Mouse (Mus musculus): ENCODE results near the gene Asb15. TPM values are rescaled to one million over a fixed set of nuclear protein-coding genes. Genes with fewer than 3 reads are reported as not detected.

The Asb15 gene
- polyA plus RNA-seq (2014; fragmentation: Nextera tagmentation; extraction: Ambion mirVana): not detected in 2 replicates

DNA sequence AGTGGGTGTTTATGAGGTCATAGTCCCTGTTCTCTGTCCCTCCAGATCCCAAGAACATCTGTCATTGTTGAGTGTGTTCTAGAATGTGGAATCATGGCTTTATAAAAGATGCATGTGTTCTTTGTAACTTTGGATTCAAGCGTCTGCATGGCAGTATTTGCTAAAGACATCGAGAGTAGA lies at the start of gene Asb15:
Gene Asb15 (plus strand): TSS at position 81 of the 180 bp plus-strand sequence.
- no peak for ATAC-seq (ENCODE audit: low read depth)
- 0 out of 2 replicates have a peak within 1 kb of the TSS, but pooled peaks have one; percentile 39 for H3K27ac ChIP-seq (ENCODE audit: low read depth, low read length)
- WGBS: 54% methylated on average over 2 of the region's 2 CpGs

DNA sequence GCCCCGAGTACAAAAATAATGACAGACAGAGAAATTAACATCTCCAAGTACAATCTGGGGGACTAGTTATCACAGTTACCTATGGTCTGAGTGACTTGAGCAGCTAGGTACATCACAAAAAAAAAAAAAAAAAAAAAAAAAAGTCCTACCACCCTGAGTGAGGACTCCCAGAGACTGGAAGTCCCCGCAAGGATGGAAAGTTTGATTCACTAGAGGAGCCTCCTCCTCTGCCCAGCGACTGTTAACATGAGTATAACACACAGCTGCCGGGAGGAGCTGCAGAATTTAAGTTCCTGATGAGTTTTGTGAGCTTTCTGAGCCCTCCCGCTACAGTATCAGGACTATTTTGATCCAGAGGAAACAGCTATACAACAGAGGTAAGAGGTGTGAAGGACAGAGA lies 41.4 kb upstream of the Asb15 start:
- Histone ChIP-seq H3K9ac (replicated peaks; ENCODE audit: low read depth, low read length) (no peak overlapping the region), H3K9me3 (ENCODE audit: control insufficient read depth, low read length) (no peaks in the 10 kb centered on the region), H3K27me3 (ENCODE audit: control insufficient read depth, insufficient read depth, low read length) (no peaks in the 10 kb centered on the region), H3K27ac (ENCODE audit: low read depth, low read length) (no peak overlapping the region), H3K4me2 (ENCODE audit: low read depth, low read length) (no peak overlapping the region), H3K4me3 (ENCODE audit: low read depth, low read length) (no peak overlapping the region), H3K4me1 (ENCODE audit: control insufficient read depth, insufficient read depth, low read length) (no peaks in the 10 kb centered on the region), H3K36me3 (ENCODE audit: control insufficient read depth, insufficient read depth, low read length) (no peaks in the 10 kb centered on the region)
- WGBS: 83% methylated on average over 5 of the region's 5 CpGs
- ATAC-seq (ENCODE audit: low read depth): no peak

More for the DNA sequence above, at the start of gene Asb15:
- Histone ChIP-seq H3K9me3 (ENCODE audit: control insufficient read depth, low read length) (no peaks in the 10 kb centered on the region), H3K27me3 (ENCODE audit: control insufficient read depth, insufficient read depth, low read length) (no peaks in the 10 kb centered on the region), H3K36me3 (ENCODE audit: control insufficient read depth, insufficient read depth, low read length) (no peaks in the 10 kb centered on the region), H3K4me3 (ENCODE audit: low read depth, low read length) (peak within 1 kb of the TSS; percentile 74), H3K9ac (replicated peaks; ENCODE audit: low read depth, low read length) (peak within 1 kb of the TSS; percentile 63), H3K4me2 (ENCODE audit: low read depth, low read length) (peak within 1 kb of the TSS; percentile 81), H3K4me1 (ENCODE audit: control insufficient read depth, insufficient read depth, low read length) (peaks cover 16% of the 10 kb centered on the region)

DNA sequence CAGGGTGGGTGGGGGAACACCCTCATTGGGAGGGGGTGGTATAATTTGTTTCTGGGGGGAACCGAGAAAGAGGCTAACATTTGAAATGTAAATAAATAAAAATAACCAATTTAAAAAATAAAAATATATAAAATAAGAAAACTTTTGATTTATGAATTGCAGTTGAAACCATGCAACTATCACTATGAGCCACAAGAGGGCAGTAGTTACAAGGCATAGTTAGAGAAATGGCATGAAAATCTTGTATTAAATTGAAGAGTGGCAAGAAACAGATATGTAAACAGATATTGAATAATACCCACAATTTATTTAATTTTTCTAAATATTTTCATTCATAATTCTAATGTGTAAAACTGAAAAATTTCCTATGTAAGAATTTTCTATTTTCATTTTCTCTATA lies 37.6 kb upstream of the Asb15 start:
- WGBS: 18% methylated on average over 1 of the region's 1 CpGs
- Histone ChIP-seq H3K4me3 (ENCODE audit: low read depth, low read length) (no peak overlapping the region), H3K9me3 (ENCODE audit: control insufficient read depth, low read length) (no peaks in the 10 kb centered on the region), H3K27ac (ENCODE audit: low read depth, low read length) (no peak overlapping the region), H3K36me3 (ENCODE audit: control insufficient read depth, insufficient read depth, low read length) (no peaks in the 10 kb centered on the region), H3K4me2 (ENCODE audit: low read depth, low read length) (no peak overlapping the region), H3K9ac (replicated peaks; ENCODE audit: low read depth, low read length) (no peak overlapping the region), H3K27me3 (ENCODE audit: control insufficient read depth, insufficient read depth, low read length) (no peaks in the 10 kb centered on the region), H3K4me1 (ENCODE audit: control insufficient read depth, insufficient read depth, low read length) (no peaks in the 10 kb centered on the region)
- no peak for ATAC-seq (ENCODE audit: low read depth)

DNA sequence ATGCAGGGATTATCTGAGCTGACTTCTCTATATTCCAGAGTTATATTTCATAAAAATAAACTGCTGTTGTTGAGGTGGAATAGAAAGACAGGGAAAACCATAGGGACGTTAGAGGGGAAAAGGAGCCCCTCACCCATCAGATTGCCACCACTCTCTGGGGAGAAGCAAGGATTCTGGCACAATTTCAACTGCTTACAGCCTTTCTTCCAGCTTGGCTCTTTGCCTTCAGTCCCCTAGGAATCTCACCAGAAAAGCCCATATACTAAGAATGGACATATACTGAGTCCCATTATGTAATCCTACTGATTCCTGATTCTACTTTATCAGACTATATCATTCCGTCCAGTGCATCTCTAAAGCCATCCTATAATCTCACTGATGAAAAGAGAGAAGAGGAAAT lies 23.8 kb upstream of the Asb15 start:
- H3K36me3 ChIP-seq (ENCODE audit: control insufficient read depth, insufficient read depth, low read length): no peaks in the 10 kb centered on the region
- H3K4me1 ChIP-seq (ENCODE audit: control insufficient read depth, insufficient read depth, low read length): no peaks in the 10 kb centered on the region
- H3K9ac ChIP-seq (replicated peaks; ENCODE audit: low read depth, low read length): no peak overlapping the region
- no peaks in the 10 kb centered on the region for H3K9me3 ChIP-seq (ENCODE audit: control insufficient read depth, low read length)
- H3K4me2 ChIP-seq (ENCODE audit: low read depth, low read length): no peak overlapping the region
- no peak overlapping the region for H3K4me3 ChIP-seq (ENCODE audit: low read depth, low read length)
- 76% methylated on average over 2 of the region's 2 CpGs for WGBS
- H3K27ac ChIP-seq (ENCODE audit: low read depth, low read length): no peak overlapping the region
- H3K27me3 ChIP-seq (ENCODE audit: control insufficient read depth, insufficient read depth, low read length): no peaks in the 10 kb centered on the region
- no peak for ATAC-seq (ENCODE audit: low read depth)

DNA sequence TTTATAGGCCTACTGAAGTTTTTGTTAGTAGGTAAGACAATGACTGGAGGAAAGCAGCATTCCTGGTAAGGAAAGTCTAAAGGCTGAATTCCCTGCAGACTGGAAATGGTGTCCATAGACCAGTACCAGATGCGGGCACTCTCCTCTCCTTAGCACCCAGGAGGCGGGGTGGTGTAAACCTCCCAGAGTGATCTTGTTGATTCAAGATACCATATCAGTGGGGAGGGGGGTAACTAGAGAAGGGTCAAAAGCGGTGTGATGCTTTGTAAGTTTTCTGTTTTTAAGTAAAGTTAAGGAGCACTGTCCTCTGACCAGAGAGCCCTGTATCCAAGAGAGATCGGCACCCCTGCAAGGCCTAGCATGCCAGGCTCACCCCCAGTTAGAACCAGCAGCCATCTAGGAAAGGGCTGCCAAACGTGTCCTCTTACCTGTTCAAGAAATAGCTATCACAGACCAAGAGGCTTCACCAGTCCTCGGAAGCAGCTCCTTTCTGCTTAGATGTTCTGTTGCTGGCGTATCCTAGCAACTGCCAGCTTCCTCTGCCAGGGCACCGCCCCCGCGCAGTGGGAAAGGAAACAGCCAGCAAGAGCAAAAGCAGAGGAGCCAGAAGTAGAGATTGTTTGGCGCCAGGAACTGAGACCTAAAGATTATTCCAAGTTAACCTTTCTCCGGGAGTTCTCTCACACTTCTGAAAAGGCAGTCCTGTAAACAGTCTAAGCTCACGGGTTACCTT lies 13.2 kb upstream of the Asb15 start, which contains the start of gene Iqub:
Gene Iqub (minus strand): TSS at position 516 of the 733 bp plus-strand sequence.
- H3K9me3 ChIP-seq (ENCODE audit: control insufficient read depth, low read length): no peaks in the 10 kb centered on the region
- H3K27ac ChIP-seq (ENCODE audit: low read depth, low read length): no peak within 1 kb of the TSS
- H3K4me1 ChIP-seq (ENCODE audit: control insufficient read depth, insufficient read depth, low read length): 0 out of 2 replicates have a peak, but pooled peaks cover 6% of the 10 kb centered on the region
- H3K36me3 ChIP-seq (ENCODE audit: control insufficient read depth, insufficient read depth, low read length): 0 out of 2 replicates have a peak, but pooled peaks cover 7% of the 10 kb centered on the region
- H3K4me2 ChIP-seq (ENCODE audit: low read depth, low read length): peak within 1 kb of the TSS; percentile 29; the same call in 1 of the 2 replicates
- H3K27me3 ChIP-seq (ENCODE audit: control insufficient read depth, insufficient read depth, low read length): no peaks in the 10 kb centered on the region
- ATAC-seq (ENCODE audit: low read depth): peak; percentile 92
- 0 out of 2 replicates have a peak within 1 kb of the TSS, but pooled peaks have one; percentile 4 for H3K9ac ChIP-seq (replicated peaks; ENCODE audit: low read depth, low read length)
- no peak within 1 kb of the TSS for H3K4me3 ChIP-seq (ENCODE audit: low read depth, low read length)
- WGBS: 24% methylated on average over 13 of the region's 13 CpGs

DNA sequence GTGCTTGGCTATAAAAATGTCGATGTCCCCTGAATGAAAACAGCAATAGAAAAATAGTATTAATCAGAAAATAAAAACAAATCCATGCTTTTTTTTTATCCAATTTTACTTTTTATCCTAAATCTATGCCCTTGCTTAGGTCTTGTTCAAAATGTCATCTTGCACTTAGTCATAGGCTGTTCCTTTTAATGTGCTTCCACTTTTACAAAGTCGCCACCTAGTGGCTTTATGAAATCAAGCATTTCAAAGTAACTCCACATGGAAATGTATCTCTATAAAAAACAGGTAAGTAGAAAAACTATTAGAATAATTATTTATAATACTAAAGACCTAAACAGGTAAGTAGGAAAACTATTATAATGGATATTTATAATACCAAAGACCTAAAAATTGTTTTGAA lies 11.7 kb upstream of the Asb15 start:
- no peak overlapping the region for H3K9ac ChIP-seq (replicated peaks; ENCODE audit: low read depth, low read length)
- no peaks in the 10 kb centered on the region for H3K9me3 ChIP-seq (ENCODE audit: control insufficient read depth, low read length)
- WGBS: 45% methylated on average over 2 of the region's 2 CpGs
- ATAC-seq (ENCODE audit: low read depth): no peak
- H3K4me3 ChIP-seq (ENCODE audit: low read depth, low read length): no peak overlapping the region
- H3K4me2 ChIP-seq (ENCODE audit: low read depth, low read length): no peak overlapping the region
- no peak overlapping the region for H3K27ac ChIP-seq (ENCODE audit: low read depth, low read length)
- H3K36me3 ChIP-seq (ENCODE audit: control insufficient read depth, insufficient read depth, low read length): 0 out of 2 replicates have a peak, but pooled peaks cover 10% of the 10 kb centered on the region
- H3K27me3 ChIP-seq (ENCODE audit: control insufficient read depth, insufficient read depth, low read length): no peaks in the 10 kb centered on the region
- H3K4me1 ChIP-seq (ENCODE audit: control insufficient read depth, insufficient read depth, low read length): 0 out of 2 replicates have a peak, but pooled peaks cover 6% of the 10 kb centered on the region

DNA sequence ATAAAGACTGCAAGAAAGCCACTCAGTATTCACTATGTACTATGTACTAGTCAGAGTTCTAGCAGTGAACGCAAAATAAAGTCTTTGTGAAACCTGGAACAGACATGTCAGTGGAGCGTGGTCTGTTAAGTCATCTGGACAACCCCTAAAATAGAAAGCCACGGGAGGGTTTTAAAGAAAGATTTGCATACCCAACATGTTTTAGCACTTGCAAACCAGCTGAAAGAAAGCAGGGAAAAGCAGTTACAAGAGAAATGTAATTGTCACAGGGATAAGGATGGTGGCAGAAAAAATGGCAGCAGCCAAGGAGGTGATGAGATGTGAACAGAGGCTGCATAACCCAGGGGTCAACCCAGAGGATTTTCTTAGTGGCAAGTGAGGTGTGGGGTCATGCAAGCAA lies 2.2 kb upstream of the Asb15 start:
- no peaks in the 10 kb centered on the region for H3K27me3 ChIP-seq (ENCODE audit: control insufficient read depth, insufficient read depth, low read length)
- ATAC-seq (ENCODE audit: low read depth): no peak
- H3K27ac ChIP-seq (ENCODE audit: low read depth, low read length): no peak overlapping the region
- 0 out of 2 replicates have a peak, but pooled peaks cover 7% of the 10 kb centered on the region for H3K36me3 ChIP-seq (ENCODE audit: control insufficient read depth, insufficient read depth, low read length)
- no peak overlapping the region for H3K4me2 ChIP-seq (ENCODE audit: low read depth, low read length)
- no peak overlapping the region for H3K9ac ChIP-seq (replicated peaks; ENCODE audit: low read depth, low read length)
- H3K4me3 ChIP-seq (ENCODE audit: low read depth, low read length): no peak overlapping the region
- no peaks in the 10 kb centered on the region for H3K9me3 ChIP-seq (ENCODE audit: control insufficient read depth, low read length)
- peaks cover 16% of the 10 kb centered on the region for H3K4me1 ChIP-seq (ENCODE audit: control insufficient read depth, insufficient read depth, low read length)
- WGBS: 90% methylated on average over 3 of the region's 3 CpGs

DNA sequence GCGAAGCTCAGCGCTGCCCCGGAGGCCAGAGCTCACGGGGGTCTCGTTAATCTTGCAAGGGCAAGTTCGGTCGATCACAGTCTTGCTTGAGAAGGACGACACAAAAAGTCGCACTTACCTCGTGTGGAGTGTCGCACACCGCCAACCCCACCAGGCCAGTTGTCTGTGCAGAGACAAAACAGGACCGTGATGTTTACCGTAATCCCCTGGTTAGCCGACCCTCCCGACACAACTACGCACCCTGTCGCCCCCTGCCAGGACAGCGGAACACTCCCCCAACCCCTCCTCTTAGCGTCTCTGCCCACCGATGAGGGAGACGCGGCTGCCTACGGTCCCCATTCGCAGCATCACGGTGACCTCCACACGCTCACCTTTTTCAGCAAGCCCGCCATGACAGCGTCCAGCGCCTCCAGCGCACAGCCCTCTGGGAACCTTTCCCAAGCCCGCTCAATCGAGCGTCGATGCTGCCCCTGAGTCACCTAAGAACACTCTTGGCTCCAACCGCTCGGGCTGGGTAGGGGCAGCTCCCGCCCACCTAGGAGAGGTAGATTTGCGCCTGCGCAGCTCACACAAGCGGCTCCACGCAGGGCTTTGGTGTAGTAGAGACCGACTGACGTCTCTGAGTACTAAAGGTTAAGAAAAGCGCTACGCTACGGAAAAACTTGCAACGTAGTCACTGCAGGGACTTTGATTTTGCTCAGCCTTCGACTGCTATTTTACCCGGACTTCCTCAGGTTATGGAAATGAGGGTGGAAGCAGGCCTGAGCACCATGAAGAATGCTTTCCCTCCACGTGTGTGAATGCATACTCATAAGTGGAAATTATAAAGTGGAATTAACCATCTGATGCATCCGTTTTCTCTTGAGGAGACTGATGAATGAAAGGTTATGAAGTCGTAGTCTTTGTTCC lies 535 bp upstream of the Asb15 start, which contains the start of gene Ndufa5:
Gene Ndufa5 (minus strand): TSS at position 859 of the 909 bp plus-strand sequence.
- H3K36me3 ChIP-seq (ENCODE audit: control insufficient read depth, insufficient read depth, low read length): 0 out of 2 replicates have a peak, but pooled peaks cover under 1% of the 10 kb centered on the region
- peak within 1 kb of the TSS; percentile 74 for H3K4me3 ChIP-seq (ENCODE audit: low read depth, low read length)
- peak; percentile 99 for ATAC-seq (ENCODE audit: low read depth)
- WGBS: under 1% methylated on average over 53 of the region's 53 CpGs
- peak within 1 kb of the TSS; percentile 81 for H3K4me2 ChIP-seq (ENCODE audit: low read depth, low read length)
- peaks cover 16% of the 10 kb centered on the region for H3K4me1 ChIP-seq (ENCODE audit: control insufficient read depth, insufficient read depth, low read length)
- no peaks in the 10 kb centered on the region for H3K9me3 ChIP-seq (ENCODE audit: control insufficient read depth, low read length)
- H3K27me3 ChIP-seq (ENCODE audit: control insufficient read depth, insufficient read depth, low read length): no peaks in the 10 kb centered on the region
- 0 out of 2 replicates have a peak within 1 kb of the TSS, but pooled peaks have one; percentile 39 for H3K27ac ChIP-seq (ENCODE audit: low read depth, low read length)
- peak within 1 kb of the TSS; percentile 63 for H3K9ac ChIP-seq (replicated peaks; ENCODE audit: low read depth, low read length)

DNA sequence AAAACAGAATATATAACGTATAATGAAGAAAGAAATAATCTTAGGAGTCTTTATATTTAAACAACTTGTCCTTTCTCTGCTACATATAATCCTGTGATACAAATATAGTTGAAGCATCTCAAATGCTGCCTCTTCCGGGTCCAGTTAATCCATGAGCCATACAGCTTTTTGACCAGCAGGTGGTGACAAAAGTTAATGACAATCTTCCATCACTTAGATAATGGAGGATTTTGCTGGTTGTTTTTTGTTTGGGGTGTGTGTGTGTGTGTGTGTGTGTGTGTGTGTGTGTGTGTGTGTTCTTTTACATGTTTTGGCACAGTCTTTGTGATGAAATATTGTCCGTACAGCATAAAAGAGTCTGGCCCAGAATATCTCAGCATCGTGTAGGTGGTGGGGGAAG lies 2.2 kb downstream of the Asb15 start:
- 26% methylated on average over 4 of the region's 4 CpGs for WGBS
- Histone ChIP-seq H3K27ac (ENCODE audit: low read depth, low read length) (no peak overlapping the region), H3K4me1 (ENCODE audit: control insufficient read depth, insufficient read depth, low read length) (peaks cover 16% of the 10 kb centered on the region), H3K4me2 (ENCODE audit: low read depth, low read length) (peak overlapping the region; percentile 22; the same call in 1 of the 2 replicates), H3K4me3 (ENCODE audit: low read depth, low read length) (no peak overlapping the region), H3K36me3 (ENCODE audit: control insufficient read depth, insufficient read depth, low read length) (no peaks in the 10 kb centered on the region), H3K27me3 (ENCODE audit: control insufficient read depth, insufficient read depth, low read length) (no peaks in the 10 kb centered on the region), H3K9ac (replicated peaks; ENCODE audit: low read depth, low read length) (no peak overlapping the region), H3K9me3 (ENCODE audit: control insufficient read depth, low read length) (no peaks in the 10 kb centered on the region)
- ATAC-seq (ENCODE audit: low read depth): no peak
